Mouse (Mus musculus): ENCODE data around the gene Tgfbi. TPM values are rescaled to one million over a fixed set of nuclear protein-coding genes. Genes with fewer than 3 reads are reported as not detected.

The Tgfbi gene
- polyA plus RNA-seq, 1 experiment from 2014 or later, result 59.4 TPM

DNA sequence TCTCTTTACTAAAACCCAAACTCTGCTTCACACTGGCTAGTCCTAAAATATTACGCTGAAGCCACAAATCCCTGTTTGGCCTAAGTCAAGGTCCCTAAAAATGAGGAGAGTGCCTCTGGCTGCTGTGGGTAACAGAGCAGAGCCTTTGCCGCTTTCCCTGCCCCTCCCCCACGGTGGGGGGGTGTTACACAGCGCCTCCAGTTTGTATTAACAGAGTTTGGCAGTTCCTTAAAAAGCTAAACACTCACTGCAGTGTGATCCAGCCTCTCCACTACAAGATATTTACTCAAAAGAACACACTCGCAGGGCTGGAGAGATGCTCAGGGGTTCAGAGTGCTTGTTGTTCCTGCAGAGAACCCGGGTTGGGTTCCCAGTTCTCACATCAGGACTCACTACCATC is 49.6 kb downstream of the Tgfbi start:
- Histone ChIP-seq H3K9ac (no peak overlapping the region), H3K4me3 (no peak overlapping the region), H3K9me3 (no peaks in the 10 kb centered on the region), H3K27me3 (replicated peaks) (no peaks in the 10 kb centered on the region), H3K36me3 (no peaks in the 10 kb centered on the region), H3K27ac (replicated peaks) (no peak overlapping the region), H3K4me1 (peaks cover 35% of the 10 kb centered on the region), H3K4me2 (no peak overlapping the region)
- WGBS, result 58% methylated on average over 6 of the region's 6 CpGs
- no peak for ATAC-seq (ENCODE audit: extremely low read depth, insufficient number of reproducible peaks, low FRiP score, low TSS enrichment)

DNA sequence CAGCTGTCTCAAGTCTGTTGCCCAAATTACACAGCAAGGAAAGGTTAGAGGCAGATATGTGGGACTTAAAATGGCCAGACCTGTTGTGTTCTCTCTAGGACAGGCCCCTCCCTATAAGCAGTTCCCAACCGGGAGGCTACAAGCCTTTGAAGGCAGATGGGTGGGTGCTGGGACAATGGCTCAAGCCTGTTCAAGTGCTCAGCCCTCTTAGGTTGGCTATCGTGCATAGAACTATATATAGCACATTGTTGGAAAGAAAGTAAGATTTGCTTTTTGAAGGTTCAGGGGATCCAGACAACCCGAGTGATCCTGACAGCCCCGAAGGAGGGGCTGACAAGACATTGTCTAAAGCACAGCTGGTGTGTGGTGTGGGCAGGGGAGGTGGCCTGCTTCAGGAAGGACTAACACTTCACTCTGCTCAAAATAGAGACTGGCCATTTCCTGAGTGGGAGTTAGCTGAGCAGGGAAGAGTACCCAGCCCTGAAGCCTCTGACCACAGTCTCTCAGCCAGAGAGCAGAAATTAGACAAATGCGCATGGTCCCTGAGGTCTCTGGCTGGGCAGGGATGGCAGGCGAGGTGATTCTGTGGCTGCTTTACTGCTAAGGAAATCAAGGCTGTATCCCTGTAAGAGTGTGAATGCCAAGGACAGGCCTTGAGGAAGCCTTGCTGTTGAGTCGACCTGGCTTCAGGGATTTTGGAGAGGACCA is 52.7 kb downstream of the Tgfbi start:
- Histone ChIP-seq H3K4me3 (no peak overlapping the region), H3K27me3 (replicated peaks) (no peaks in the 10 kb centered on the region), H3K9me3 (no peaks in the 10 kb centered on the region), H3K27ac (replicated peaks) (peak overlapping the region; percentile 89), H3K9ac (peak overlapping the region; percentile 41; the same call in 1 of the 2 replicates), H3K4me2 (peak overlapping the region; percentile 33), H3K36me3 (no peaks in the 10 kb centered on the region), H3K4me1 (peaks cover 35% of the 10 kb centered on the region)
- WGBS, result 30% methylated on average over 7 of the region's 7 CpGs
- ATAC-seq (ENCODE audit: extremely low read depth, insufficient number of reproducible peaks, low FRiP score, low TSS enrichment), result peak; percentile 38; the same call in 1 of the 2 replicates

DNA sequence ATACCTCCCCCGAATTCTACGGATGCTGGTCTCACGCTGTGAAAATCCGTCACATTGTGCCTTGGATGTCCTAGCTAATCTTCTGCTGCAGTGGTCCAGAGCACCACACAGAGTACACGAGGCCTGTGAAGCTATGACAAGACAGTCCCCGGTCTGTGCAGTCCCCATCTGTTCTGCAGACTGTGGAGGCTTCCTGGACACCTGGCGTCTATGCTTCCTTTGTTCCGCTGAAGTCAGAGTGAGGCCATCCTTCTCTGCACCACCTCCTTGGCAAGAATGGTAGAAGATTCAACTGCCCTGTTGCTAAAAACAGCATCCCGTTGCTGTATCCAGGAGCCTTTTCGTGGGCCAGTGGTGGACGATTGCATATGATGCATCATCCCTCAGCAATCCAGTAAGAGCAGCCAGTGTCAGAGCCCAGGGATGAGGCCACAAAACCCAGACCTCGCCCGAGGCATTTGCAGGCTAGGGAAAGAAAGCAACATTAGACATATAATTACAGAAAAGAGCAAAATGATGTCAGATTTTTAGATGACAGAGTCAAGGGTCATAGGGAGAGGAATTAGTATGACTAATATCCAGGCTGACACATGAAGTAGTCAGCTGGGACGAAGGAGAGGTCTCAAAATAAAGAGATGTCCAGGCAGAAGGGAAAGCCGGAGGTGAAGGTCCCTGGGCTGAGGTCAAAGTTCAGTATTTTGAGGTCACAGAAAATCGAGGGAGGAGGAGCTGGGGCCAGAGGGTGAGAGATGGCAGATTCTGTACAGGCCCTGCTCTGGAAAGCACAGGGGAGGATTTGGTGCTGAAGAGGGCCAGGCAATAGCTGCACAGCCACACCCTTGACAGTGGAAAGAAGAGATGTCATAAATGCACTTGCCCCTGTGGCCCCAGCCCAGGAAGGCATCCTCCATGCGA is 55.2 kb downstream of the Tgfbi start:
- H3K4me1 ChIP-seq, result peaks cover 36% of the 10 kb centered on the region
- H3K9me3 ChIP-seq, result no peaks in the 10 kb centered on the region
- H3K27ac ChIP-seq (replicated peaks), result no peak overlapping the region; the same call in 1 of the 2 replicates
- ATAC-seq (ENCODE audit: extremely low read depth, insufficient number of reproducible peaks, low FRiP score, low TSS enrichment), result no peak
- H3K9ac ChIP-seq, result no peak overlapping the region
- no peak overlapping the region for H3K4me3 ChIP-seq
- H3K36me3 ChIP-seq, result no peaks in the 10 kb centered on the region
- no peaks in the 10 kb centered on the region for H3K27me3 ChIP-seq (replicated peaks)
- WGBS, result 70% methylated on average over 17 of the region's 17 CpGs
- no peak overlapping the region for H3K4me2 ChIP-seq

DNA sequence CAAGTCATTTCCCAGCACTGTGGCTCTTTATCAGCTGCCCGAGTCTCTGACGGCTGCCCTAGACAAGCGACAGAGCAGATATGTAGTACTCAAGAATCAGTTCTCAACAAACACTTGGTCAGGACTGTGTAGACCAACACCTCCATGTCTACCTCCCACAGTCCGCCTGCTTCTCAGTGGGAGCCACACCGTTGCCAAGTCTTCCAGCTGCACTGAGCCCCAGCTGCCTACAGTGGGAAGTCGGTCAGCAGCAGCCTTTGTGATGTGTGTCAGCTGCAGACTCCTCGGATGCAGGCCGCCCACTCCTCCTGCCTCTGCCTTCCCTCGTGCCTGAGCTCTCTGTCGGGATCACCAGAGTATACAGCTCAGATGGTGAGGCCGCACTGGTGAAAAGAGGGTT is 61.9 kb downstream of the Tgfbi start:
- H3K9me3 ChIP-seq, result no peaks in the 10 kb centered on the region
- 23% methylated on average over 11 of the region's 11 CpGs for WGBS
- H3K9ac ChIP-seq, result no peak overlapping the region
- H3K36me3 ChIP-seq, result no peaks in the 10 kb centered on the region
- no peak overlapping the region for H3K4me2 ChIP-seq
- no peak overlapping the region for H3K27ac ChIP-seq (replicated peaks)
- H3K4me3 ChIP-seq, result no peak overlapping the region
- ATAC-seq (ENCODE audit: extremely low read depth, insufficient number of reproducible peaks, low FRiP score, low TSS enrichment), result no peak
- no peaks in the 10 kb centered on the region; the same call in 1 of the 2 replicates for H3K27me3 ChIP-seq (replicated peaks)
- H3K4me1 ChIP-seq, result peaks cover 37% of the 10 kb centered on the region

DNA sequence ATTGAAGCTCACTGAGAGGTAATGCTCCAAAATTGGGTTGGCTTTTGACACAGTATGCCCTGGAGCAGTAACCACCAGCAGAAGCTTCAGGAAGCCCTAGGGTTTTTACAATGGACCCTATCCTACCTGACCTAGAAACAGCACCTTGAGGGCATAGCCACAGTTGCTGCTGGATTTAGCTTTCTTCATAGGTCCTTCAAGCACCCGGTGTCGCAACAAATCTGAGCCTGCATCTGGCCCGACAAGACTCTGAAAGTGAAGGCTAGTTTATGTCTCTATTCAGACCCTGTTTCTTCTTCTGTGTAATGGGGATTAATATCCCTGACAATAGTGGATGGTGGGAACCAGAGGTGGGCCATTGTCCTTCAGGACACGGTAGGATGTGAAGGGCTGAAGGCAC is 68.4 kb downstream of the Tgfbi start:
- no peak for ATAC-seq (ENCODE audit: extremely low read depth, insufficient number of reproducible peaks, low FRiP score, low TSS enrichment)
- no peak overlapping the region for H3K4me3 ChIP-seq
- H3K4me2 ChIP-seq, result peak overlapping the region; percentile 24
- WGBS, result 61% methylated on average over 4 of the region's 4 CpGs
- peak overlapping the region; percentile 85 for H3K27ac ChIP-seq (replicated peaks)
- no peaks in the 10 kb centered on the region for H3K9me3 ChIP-seq
- H3K4me1 ChIP-seq, result peaks cover 50% of the 10 kb centered on the region
- H3K27me3 ChIP-seq (replicated peaks), result no peaks in the 10 kb centered on the region; the same call in 1 of the 2 replicates
- H3K36me3 ChIP-seq, result no peaks in the 10 kb centered on the region
- H3K9ac ChIP-seq, result no peak overlapping the region

DNA sequence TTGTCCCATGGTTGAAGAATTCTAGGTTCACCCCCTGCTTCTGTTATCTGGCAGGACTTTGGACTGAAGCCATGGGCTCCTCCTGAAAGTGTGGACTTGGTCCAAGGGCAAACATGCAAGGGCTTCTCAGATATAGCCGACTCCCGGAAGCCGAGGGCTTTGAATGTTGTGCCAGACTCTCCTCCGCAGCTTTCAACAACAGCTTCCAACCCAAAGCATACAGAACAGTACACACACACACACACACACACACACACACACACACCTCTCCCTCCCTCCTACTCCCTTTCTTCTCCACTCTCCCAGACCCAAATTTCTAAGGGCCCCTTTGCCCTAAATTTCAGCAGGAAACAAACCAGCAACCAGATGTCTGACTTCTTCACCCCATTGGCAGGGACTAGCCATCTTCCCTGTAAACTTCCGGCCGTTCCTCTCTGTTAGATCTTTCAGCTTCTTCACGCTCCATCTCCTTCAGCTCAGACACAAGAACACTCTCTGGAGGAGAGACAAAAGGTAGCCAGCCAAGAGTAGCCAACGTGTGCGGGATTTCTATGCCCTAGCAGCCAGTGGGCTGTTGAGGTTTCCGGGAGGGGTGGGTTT is 69.0 kb downstream of the Tgfbi start:
- Histone ChIP-seq H3K4me2 (peak overlapping the region; percentile 24), H3K9me3 (no peaks in the 10 kb centered on the region), H3K27ac (replicated peaks) (peak overlapping the region; percentile 85), H3K9ac (0 out of 2 replicates have a peak overlapping the region, but pooled peaks have one; percentile 28), H3K36me3 (no peaks in the 10 kb centered on the region), H3K27me3 (replicated peaks) (no peaks in the 10 kb centered on the region; the same call in 1 of the 2 replicates), H3K4me1 (peaks cover 49% of the 10 kb centered on the region), H3K4me3 (no peak overlapping the region)
- 30% methylated on average over 10 of the region's 10 CpGs for WGBS
- ATAC-seq (ENCODE audit: extremely low read depth, insufficient number of reproducible peaks, low FRiP score, low TSS enrichment), result 0 out of 2 replicates have a peak, but pooled peaks have one; percentile 15

DNA sequence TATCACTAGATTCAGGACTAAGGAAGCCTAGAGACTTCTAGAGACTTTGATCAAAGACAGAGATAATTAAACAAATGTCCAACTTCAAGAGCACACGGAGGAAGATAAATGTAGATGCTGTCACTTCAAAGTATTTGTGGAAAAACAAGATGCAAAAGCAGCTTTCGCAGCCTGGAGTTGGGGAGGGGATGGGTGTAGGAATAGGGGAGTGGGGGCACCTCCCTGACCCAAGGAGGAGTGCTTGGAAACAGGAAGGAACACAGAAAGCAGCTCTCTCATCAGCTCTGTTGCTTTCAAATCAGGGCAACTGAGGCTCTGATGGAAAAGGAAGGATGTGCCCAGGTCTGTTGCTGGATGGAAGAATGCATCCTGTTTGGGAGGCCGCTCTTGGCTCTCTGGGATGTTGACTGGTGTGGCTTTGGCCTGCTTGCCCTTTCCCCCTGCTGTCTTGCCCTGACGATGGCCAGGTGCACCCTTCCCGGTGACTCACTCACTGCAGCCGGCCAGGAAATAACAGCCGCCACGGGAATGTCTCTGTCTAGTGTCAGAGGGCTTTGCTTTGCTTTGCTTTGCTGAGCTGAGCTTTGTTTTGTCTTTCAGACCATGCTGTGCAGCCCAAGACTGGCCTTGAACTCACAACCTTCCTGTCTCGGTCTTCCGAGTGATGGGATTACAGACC is 69.6 kb downstream of the Tgfbi start:
- no peak for ATAC-seq (ENCODE audit: extremely low read depth, insufficient number of reproducible peaks, low FRiP score, low TSS enrichment)
- H3K9ac ChIP-seq, result 0 out of 2 replicates have a peak overlapping the region, but pooled peaks have one; percentile 28
- H3K36me3 ChIP-seq, result no peaks in the 10 kb centered on the region
- 35% methylated on average over 10 of the region's 10 CpGs for WGBS
- H3K27ac ChIP-seq (replicated peaks), result peak overlapping the region; percentile 85
- H3K4me1 ChIP-seq, result peaks cover 50% of the 10 kb centered on the region
- H3K27me3 ChIP-seq (replicated peaks), result no peaks in the 10 kb centered on the region; the same call in 1 of the 2 replicates
- H3K4me3 ChIP-seq, result no peak overlapping the region
- H3K9me3 ChIP-seq, result no peaks in the 10 kb centered on the region
- peak overlapping the region; percentile 24 for H3K4me2 ChIP-seq

DNA sequence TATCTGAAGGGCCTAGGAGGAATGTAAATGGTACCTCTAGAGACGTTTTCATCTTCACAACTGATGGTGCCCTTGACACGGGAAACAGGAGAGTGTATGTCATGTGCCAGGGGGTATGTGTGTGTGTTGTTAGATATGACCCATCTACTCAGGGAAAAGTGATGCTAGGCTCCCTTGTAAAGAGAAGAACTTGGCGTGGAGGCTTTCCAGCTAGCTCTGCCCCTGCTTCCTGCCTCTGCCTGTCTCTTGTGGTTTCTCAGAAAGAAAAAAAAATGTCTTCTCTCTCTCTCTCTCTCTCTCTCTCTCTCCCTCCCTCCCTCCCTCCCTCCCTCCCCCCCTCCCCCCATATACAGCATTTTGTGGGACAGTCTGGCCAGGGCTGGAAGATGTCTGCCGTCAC is 72.6 kb downstream of the Tgfbi start:
- ATAC-seq (ENCODE audit: extremely low read depth, insufficient number of reproducible peaks, low FRiP score, low TSS enrichment), result no peak
- Histone ChIP-seq H3K9ac (no peak overlapping the region), H3K4me2 (0 out of 2 replicates have a peak overlapping the region, but pooled peaks have one; percentile 1), H3K27me3 (replicated peaks) (no peaks in the 10 kb centered on the region; the same call in 1 of the 2 replicates), H3K27ac (replicated peaks) (peak overlapping the region; percentile 53; the same call in 1 of the 2 replicates), H3K9me3 (no peaks in the 10 kb centered on the region), H3K36me3 (no peaks in the 10 kb centered on the region), H3K4me3 (no peak overlapping the region), H3K4me1 (peaks cover 43% of the 10 kb centered on the region)
- WGBS, result 66% methylated on average over 4 of the region's 4 CpGs

DNA sequence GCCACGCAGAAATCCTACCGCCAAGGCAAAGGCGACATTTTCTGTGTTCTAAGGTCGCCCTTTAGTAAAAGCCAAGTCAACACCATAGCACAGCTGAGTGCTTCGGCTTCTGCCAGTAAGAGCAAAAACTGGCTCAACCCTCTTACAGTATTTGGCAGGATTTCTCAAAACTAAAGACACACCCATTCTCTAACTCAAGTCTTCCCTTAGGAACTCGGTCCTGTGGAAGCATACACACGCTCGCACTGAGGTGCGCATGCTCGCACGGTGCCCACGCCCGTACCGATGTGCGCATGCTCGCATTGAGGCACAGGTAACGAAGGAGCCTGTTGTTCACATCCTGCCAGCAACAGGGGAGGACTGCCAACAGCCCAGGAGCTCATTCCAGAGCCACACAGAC is 73.0 kb downstream of the Tgfbi start:
- Histone ChIP-seq H3K9ac (no peak overlapping the region), H3K4me2 (0 out of 2 replicates have a peak overlapping the region, but pooled peaks have one; percentile 1), H3K9me3 (no peaks in the 10 kb centered on the region), H3K4me3 (no peak overlapping the region), H3K4me1 (peaks cover 39% of the 10 kb centered on the region), H3K27me3 (replicated peaks) (peaks cover under 1% of the 10 kb centered on the region; the same call in 1 of the 2 replicates), H3K36me3 (no peaks in the 10 kb centered on the region), H3K27ac (replicated peaks) (peak overlapping the region; percentile 53)
- no peak for ATAC-seq (ENCODE audit: extremely low read depth, insufficient number of reproducible peaks, low FRiP score, low TSS enrichment)
- WGBS, result 79% methylated on average over 17 of the region's 17 CpGs

DNA sequence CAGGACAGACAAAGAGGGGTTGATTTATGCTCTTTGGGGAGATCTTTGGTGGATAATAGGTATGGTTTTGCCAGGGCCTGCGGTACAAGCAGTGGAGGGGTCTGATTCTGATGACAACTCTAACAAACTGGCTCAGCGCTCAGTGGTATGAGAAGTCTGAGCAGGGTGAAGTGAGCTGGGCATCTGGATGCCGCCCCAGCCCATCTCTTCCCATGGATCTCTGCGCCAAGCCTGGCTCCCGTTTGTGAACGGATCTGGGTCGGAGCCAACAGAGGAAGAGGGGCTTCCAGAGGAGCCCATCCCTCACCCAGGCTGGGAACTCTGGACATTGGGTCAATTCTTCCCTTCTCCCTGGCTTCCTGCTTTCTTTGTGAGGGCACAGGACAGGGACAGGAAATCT is 74.0 kb downstream of the Tgfbi start:
- Histone ChIP-seq H3K36me3 (no peaks in the 10 kb centered on the region), H3K27me3 (replicated peaks) (peaks cover 5% of the 10 kb centered on the region; the same call in 1 of the 2 replicates), H3K9me3 (no peaks in the 10 kb centered on the region), H3K27ac (replicated peaks) (no peak overlapping the region), H3K4me2 (no peak overlapping the region), H3K4me1 (peaks cover 29% of the 10 kb centered on the region), H3K9ac (no peak overlapping the region), H3K4me3 (no peak overlapping the region)
- no peak for ATAC-seq (ENCODE audit: extremely low read depth, insufficient number of reproducible peaks, low FRiP score, low TSS enrichment)
- 83% methylated on average over 7 of the region's 7 CpGs for WGBS

Measured in heart, embryonic 13.5 days (tissue).